Mouse (Mus musculus) liver, adult 2 months (tissue): ENCODE measurements at regions not wholly inside any gene's neighbourhood (a gene's known extent, or its start where the extent isn't known, plus 50 kb on each side); places are given as distances from the start of the nearest gene placed in this dataset.

ENCODE experiments used
- CTCF ChIP-seq: fragments of 200-500 bp; IDR thresholded peaks from 2 replicates; pipeline ENCODE4 v1.5.1; 2011; ENCODE audit warnings: low read depth, low read length, control low read depth
- POLR2A ChIP-seq: fragments of 200-500 bp; IDR thresholded peaks from 2 replicates; pipeline ENCODE4 v1.6.1; 2011; ENCODE audit warnings: low read length, control low read depth; ENCODE audit not compliant: insufficient read depth; ENCODE audit errors: extremely low read depth

DNA sequence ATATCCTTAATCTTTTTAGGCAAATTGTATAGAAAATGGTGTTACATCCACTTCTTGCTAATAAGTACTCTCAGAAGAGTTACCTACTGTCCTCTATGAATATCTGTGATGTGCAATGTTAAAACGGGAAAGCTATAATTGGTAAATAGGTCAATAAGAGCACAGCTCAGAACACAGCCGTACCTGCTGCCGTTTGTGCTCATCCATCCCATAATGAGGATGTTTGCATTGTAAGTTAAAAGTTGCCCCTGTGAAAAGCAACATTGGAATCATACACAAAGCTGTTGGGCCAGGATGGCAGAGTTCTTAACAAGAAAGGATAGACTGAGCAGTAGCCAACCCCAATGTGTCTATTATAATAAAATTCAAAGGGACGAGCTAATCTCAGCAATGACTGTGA lies 476.6 kb downstream of the Ptprc start:
- TF ChIP-seq POLR2A (no peak), CTCF (no peak)
